Mouse (Mus musculus) thymus, adult 2 months (tissue): ENCODE results near the gene Gm4763.

Experiments
- CTCF ChIP-seq: fragments of 200-500 bp; IDR thresholded peaks from 2 replicates; pipeline ENCODE4 v1.5.1; 2012; ENCODE audit warnings: mild to moderate bottlenecking, control low read depth, low read length, moderate library complexity, borderline replicate concordance; ENCODE audit not compliant: control insufficient read depth, poor library complexity, insufficient read depth; ENCODE audit errors: extremely low read depth
- POLR2A ChIP-seq: fragments of 200-500 bp; IDR thresholded peaks from 2 replicates; pipeline ENCODE4 v1.6.1; 2012; ENCODE audit warnings: mild to moderate bottlenecking, low read length, control low read depth, moderate library complexity; ENCODE audit not compliant: control insufficient read depth, poor library complexity, insufficient read depth; ENCODE audit errors: extremely low read depth

DNA sequence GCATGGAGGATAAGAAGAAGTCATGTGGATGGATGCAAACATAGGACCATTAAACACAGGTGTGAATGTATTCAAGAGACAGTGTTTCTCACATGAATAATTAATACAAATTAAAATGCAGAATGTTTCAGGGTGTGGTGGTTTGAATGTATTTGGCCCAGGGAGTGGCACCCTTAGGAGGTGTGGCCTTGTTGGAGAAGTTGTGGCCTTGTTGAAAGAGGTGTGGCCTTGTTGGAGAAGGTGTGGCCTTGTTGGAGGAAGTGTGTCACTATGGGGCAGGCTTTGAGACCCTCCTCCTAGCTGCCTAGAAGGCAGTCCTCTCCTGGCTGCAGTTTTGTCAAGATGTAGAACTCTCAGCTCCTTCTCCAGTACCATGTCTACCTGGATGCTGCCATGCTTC lies 44.7 kb upstream of the Gm4763 start:
- no peak for TF ChIP-seq CTCF
- no peak for TF ChIP-seq POLR2A
